Mouse (Mus musculus) forebrain, embryonic 11.5 days (tissue): ENCODE measurements around the gene Pcgf3. TPM values are rescaled to one million over a fixed set of nuclear protein-coding genes. Genes with fewer than 3 reads are reported as not detected.
A peak's percentile ranks its signal among the peaks of the same experiment; 100 is the strongest.

Source experiments
- ATAC-seq: fragments of 200-750 bp; cut with Nextera tagmentation; replicated peaks from 2 replicates; pipeline ENCODE4 v1.8.0; 2017; ENCODE audit warnings: moderate TSS enrichment; ENCODE audit not compliant: low FRiP score
- DNase-seq: peaks from one replicate; pipeline ENCODE4 v3.0.0-alpha.2; 2017; ENCODE audit warnings: low spot score
- H3K27ac ChIP-seq: fragments of 300-500 bp; sonication (generic); 2 replicates; pipeline ENCODE4 v1.5.1; 2014; ENCODE audit warnings: low read depth, low read length
- H3K27me3 ChIP-seq: fragments of 300-500 bp; sonication (generic); 2 replicates; pipeline ENCODE4 v1.6.1; 2014; ENCODE audit warnings: mild to moderate bottlenecking, low read length, mixed read lengths; ENCODE audit not compliant: control insufficient read depth, insufficient read depth
- H3K36me3 ChIP-seq: fragments of 300-500 bp; sonication (generic); 2 replicates; pipeline ENCODE4 v1.6.1; 2014; ENCODE audit warnings: mild to moderate bottlenecking, low read length, moderate library complexity, mixed read lengths; ENCODE audit not compliant: control insufficient read depth, insufficient read depth
- H3K4me1 ChIP-seq: fragments of 300-500 bp; sonication (generic); replicated peaks from 2 replicates; pipeline ENCODE4 v1.6.1; 2014; ENCODE audit warnings: low read length, mixed read lengths; ENCODE audit not compliant: control insufficient read depth, insufficient read depth
- H3K4me2 ChIP-seq: fragments of 300-500 bp; sonication (generic); 2 replicates; pipeline ENCODE4 v1.6.1; 2014; ENCODE audit warnings: low read depth, mild to moderate bottlenecking, low read length, moderate library complexity, mixed read lengths; ENCODE audit not compliant: severe bottlenecking
- H3K4me3 ChIP-seq: fragments of 300-500 bp; sonication (generic); 2 replicates; pipeline ENCODE4 v1.5.1; 2014; ENCODE audit warnings: low read depth, low read length
- H3K9ac ChIP-seq: fragments of 300-500 bp; sonication (generic); 2 replicates; pipeline ENCODE4 v1.6.1; 2014; ENCODE audit warnings: low read length
- H3K9me3 ChIP-seq: fragments of 300-500 bp; sonication (generic); 2 replicates; pipeline ENCODE4 v1.6.1; 2016; ENCODE audit warnings: low read length, mixed read lengths; ENCODE audit not compliant: control insufficient read depth
- WGBS: fragments of 180-500 bp; shearing (Covaris S2); extraction: QIAGEN DNeasy Blood & Tissue Kit; methylation state at CpG from one replicate; pipeline ENCODE4 v1.1.7; 2014; 5-methylcytosine and 5-hydroxymethylcytosine counted together
- polyA plus RNA-seq: library from polyadenylated mRNA; unstranded; fragments of >200 nt; fragmentation: Nextera tagmentation; extraction: Ambion mirVana; gene quantifications from 2 replicates; pipeline ENCODE4 v1.2.1, GENCODE M21; 2014

Gene Pcgf3
- 30.4 and 32.9 TPM in 2 replicates for polyA plus RNA-seq

DNA sequence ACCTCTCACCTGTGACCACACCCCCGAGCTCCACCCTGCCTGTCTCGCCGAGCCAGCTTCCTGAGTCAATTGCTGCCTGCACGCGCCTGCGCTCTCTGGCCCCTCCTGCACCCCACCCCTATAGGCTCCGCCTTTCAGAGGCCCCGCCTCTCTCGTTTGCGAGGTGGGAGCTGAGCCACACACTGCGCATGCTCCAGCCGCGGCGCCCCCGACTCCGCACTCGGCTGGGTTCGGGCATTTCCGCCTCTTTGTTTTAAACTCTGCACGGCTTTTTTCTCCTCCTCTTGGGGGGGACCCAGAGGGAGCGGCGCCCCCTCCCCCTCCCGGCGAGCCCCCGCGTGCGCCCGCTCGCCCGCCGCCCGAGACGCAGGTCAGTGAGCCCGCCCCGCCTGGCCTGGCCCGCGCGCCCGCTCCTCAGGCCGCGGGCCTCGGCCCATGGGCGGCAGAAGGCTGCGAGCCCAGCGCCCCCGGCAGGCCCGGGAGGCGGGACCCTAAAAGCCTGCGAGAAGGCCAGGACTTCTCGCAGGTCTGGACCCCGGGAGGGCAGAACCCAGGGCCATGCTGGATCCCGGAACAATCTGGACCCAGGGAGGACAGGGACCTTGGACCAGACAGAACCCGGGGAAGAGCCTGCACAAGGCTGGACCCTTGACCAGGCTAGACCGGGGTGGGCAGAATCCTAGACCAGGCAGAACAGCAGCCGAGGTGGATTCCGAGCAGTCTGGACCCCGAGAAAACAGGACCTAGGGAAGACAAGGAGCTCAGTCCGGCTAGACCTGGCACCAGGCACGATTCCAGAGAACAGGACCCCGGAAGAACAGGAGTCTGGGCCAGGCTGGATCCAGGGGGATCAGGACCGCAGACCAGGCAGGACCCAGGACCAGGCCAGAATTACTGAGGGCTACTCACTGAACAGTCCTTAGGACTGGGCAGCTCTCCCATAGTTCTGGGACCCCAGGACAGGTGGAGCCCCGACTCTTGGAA lies at the start of gene Pcgf3:
Pcgf3 (plus strand) TSS at position 151 of the 984 bp plus-strand sequence.
- Histone ChIP-seq H3K4me1 (peaks cover 10% of the 10 kb centered on the region), H3K36me3 (no peaks in the 10 kb centered on the region), H3K9ac (peak within 1 kb of the TSS; percentile 99), H3K4me2 (peak within 1 kb of the TSS; percentile 96), H3K9me3 (no peaks in the 10 kb centered on the region), H3K4me3 (peak within 1 kb of the TSS; percentile 90), H3K27ac (peak within 1 kb of the TSS; percentile 84), H3K27me3 (no peaks in the 10 kb centered on the region)
- DNase-seq, result peak; percentile 98
- WGBS, result 1% methylated on average over 62 of the region's 62 CpGs
- peak; percentile 98 for ATAC-seq

DNA sequence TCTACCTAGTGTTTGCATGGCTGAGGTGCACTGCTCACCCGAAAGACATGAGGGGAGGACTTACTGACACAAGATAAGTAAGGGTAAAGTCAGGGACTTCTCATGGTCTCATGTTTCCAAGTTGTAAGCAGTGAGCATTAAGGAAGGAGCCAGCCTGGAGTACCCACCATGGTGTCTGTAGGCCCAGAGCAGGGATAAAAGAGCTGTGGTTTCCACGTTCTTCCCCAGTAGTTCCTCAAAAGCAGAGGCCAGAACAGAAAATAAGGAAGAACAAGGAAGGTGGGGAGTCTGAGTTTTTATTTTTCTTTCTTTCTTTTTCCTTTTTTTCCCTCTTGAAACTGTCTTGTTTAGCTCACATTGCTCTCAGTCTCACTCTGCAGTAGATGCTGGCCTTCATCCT lies 46.3 kb upstream of the Pcgf3 start:
- no peak for ATAC-seq
- Histone ChIP-seq H3K4me1 (no peaks in the 10 kb centered on the region), H3K9ac (no peak overlapping the region), H3K4me2 (no peak overlapping the region), H3K27me3 (no peaks in the 10 kb centered on the region), H3K9me3 (no peaks in the 10 kb centered on the region), H3K4me3 (no peak overlapping the region), H3K36me3 (no peaks in the 10 kb centered on the region), H3K27ac (no peak overlapping the region)
- DNase-seq, result no peak
- WGBS, result 69% methylated on average over 2 of the region's 2 CpGs

DNA sequence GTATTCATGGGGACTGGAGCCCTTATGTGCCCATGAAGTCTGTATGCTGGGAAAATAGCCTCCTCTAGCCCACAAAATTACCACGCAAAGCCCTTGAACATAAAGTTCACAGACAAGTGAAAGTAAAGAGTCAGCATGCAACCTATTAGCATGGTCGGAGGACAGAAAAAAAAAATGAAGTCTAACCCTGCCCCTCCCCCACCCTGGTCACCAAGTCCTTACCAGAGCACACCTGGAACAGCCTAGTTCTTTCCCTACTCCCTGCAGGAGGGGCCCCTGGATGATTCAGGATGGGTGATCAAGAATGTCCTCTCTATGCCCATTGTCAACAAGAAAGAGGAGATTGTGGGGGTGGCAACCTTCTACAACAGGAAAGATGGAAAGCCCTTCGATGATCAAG lies 38.3 kb upstream of the Pcgf3 start:
- DNase-seq (no peak), ATAC-seq (no peak)
- no peaks in the 10 kb centered on the region for H3K9me3 ChIP-seq
- no peaks in the 10 kb centered on the region for H3K36me3 ChIP-seq
- no peak overlapping the region for H3K4me3 ChIP-seq
- 75% methylated on average over 3 of the region's 3 CpGs for WGBS
- H3K9ac ChIP-seq, result no peak overlapping the region
- H3K4me2 ChIP-seq, result no peak overlapping the region
- no peak overlapping the region for H3K27ac ChIP-seq
- no peaks in the 10 kb centered on the region for H3K4me1 ChIP-seq
- H3K27me3 ChIP-seq, result no peaks in the 10 kb centered on the region

DNA sequence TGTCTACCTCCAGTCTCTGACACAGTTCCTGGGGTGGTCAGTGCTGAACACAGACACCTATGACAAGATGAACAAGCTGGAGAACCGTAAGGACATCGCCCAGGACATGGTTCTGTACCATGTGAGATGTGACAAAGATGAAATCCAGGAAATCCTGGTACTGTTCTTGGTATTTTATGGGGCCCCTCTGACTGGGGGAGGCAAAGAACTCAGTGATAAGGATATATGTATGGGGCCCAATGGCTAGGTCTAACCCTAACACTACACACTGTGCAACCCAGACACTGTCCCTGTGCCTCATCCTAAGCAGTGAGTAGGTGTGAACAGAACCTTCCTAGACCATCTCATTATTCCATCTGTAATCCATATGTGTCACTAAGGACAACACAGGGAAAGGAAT lies 37.6 kb upstream of the Pcgf3 start:
- Histone ChIP-seq H3K27ac (no peak overlapping the region), H3K9me3 (no peaks in the 10 kb centered on the region), H3K4me2 (no peak overlapping the region), H3K27me3 (no peaks in the 10 kb centered on the region), H3K9ac (no peak overlapping the region), H3K36me3 (no peaks in the 10 kb centered on the region), H3K4me1 (no peaks in the 10 kb centered on the region), H3K4me3 (no peak overlapping the region)
- ATAC-seq (no peak), DNase-seq (no peak)
- WGBS, result 85% methylated on average over 2 of the region's 2 CpGs

DNA sequence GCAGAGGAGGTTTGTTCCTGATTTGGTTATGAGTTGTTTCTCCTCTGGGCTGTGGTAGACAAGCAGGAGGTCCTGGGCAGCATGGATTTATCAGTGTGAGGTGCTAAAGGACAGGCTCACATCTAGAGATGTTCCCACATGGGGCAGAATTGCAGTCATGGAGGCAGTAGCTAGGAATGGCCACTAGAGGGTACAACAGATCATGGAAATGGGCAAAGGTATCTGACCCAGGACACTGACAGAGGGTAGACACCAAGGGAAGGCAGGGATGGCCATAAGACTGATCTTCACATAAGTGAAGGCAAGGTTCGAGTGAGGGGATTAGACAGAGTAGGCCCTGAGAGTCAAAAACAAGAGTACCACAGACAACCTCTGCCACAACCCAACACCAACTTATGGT lies 33.8 kb upstream of the Pcgf3 start:
- H3K4me2 ChIP-seq, result no peak overlapping the region
- ATAC-seq (peak; percentile 59; the same call in 1 of the 2 replicates), DNase-seq (no peak)
- H3K4me3 ChIP-seq, result no peak overlapping the region
- H3K9ac ChIP-seq, result no peak overlapping the region
- WGBS, result 76% methylated on average over 1 of the region's 1 CpGs
- H3K36me3 ChIP-seq, result no peaks in the 10 kb centered on the region
- H3K27ac ChIP-seq, result no peak overlapping the region
- H3K27me3 ChIP-seq, result no peaks in the 10 kb centered on the region
- no peaks in the 10 kb centered on the region for H3K9me3 ChIP-seq
- no peaks in the 10 kb centered on the region for H3K4me1 ChIP-seq

DNA sequence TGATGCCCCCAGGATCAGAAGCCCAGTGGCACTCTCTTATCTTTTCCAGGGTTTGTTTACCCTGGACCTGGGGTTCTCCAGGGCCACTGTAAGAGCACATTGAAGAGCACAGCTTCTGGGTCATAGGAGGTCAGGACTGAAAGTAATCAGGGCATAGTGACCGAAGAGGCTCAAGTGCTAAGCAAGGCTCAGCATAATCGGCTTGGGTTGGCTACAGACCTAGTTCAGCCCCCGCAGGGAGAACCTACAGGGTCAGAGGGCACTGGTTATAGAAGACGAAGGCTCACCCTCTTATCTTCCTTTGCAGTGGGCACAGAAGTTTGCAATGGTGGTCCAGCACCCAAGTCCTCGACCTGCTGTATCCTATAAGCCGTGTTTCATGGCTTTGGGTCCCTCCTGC lies 29.8 kb upstream of the Pcgf3 start:
- Histone ChIP-seq H3K4me2 (no peak overlapping the region), H3K9ac (no peak overlapping the region), H3K9me3 (no peaks in the 10 kb centered on the region), H3K4me3 (no peak overlapping the region), H3K27me3 (no peaks in the 10 kb centered on the region), H3K36me3 (no peaks in the 10 kb centered on the region), H3K4me1 (peaks cover 5% of the 10 kb centered on the region; the same call in 1 of the 2 replicates), H3K27ac (no peak overlapping the region)
- WGBS, result 91% methylated on average over 6 of the region's 6 CpGs
- no peak for DNase-seq
- ATAC-seq, result no peak

DNA sequence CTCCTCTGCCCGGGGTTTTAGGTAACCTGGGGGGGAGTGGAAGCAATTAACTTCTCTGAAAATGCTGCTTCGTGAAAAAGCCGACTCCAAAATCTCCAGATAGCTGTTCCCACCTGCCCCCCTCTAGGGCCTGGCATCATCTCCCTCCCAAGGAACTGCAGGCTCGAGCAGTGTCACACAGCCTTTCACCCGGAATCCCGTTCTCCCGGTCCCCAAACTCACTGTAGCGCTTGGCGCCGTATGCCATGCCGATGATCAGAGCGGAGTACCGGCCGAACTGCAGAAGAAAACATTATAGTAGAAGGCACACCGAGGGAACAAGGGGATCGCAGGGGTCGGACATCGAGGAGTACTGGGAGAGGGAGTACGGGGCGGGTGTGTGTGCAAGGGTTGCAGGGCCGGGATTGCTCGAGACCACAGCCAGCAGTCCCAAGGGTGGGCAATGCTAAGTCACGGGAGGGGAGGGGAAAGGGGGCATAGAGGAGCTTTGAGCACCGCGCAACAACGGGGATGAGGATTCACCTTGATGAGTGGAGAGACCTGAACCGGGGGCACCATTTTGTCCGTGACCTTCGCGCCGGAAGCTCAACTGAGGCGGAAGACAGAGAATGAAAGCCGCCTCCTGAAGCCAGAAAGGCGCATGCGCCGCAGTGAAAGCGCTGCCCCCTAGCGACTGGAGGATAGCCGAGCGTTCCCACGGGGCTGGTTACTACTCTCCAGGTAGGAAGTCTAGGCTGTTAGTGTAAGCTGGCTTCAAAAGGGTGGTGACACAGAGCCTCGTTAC lies 27.0 kb upstream of the Pcgf3 start, which contains the start of gene Atp5k:
Atp5k (minus strand) TSS at position 645 of the 784 bp plus-strand sequence.
- Histone ChIP-seq H3K4me3 (peak within 1 kb of the TSS; percentile 91), H3K4me1 (peaks cover 5% of the 10 kb centered on the region; the same call in 1 of the 2 replicates), H3K4me2 (peak within 1 kb of the TSS; percentile 83), H3K36me3 (no peaks in the 10 kb centered on the region), H3K9ac (peak within 1 kb of the TSS; percentile 88), H3K27me3 (no peaks in the 10 kb centered on the region), H3K9me3 (no peaks in the 10 kb centered on the region), H3K27ac (no peak within 1 kb of the TSS)
- WGBS, result 2% methylated on average over 42 of the region's 42 CpGs
- peak; percentile 96 for DNase-seq
- ATAC-seq, result peak; percentile 87

DNA sequence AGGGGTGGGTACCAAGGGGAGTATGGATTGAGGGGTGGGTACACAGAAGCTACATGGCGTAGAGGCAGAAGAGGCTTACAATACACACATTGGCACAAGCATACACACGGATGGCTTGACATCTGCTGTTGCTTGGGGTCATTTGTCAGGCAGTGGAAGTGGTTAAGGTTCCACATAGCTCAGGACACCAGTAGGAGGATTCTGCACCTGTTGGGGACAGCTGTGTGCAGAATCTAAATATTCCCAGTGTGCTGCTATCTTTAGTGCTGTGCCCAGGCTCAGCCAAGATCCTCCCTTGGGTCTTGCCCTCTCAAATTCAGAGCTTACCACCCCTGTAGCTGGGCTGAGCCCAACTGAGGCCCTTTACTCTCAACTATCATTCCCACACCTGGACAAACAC lies 24.9 kb upstream of the Pcgf3 start:
- WGBS, result 72% methylated on average over 2 of the region's 2 CpGs

More for the DNA sequence above, 24.9 kb upstream of the Pcgf3 start:
- H3K9ac ChIP-seq, result no peak overlapping the region
- ATAC-seq (no peak), DNase-seq (no peak)
- no peak overlapping the region for H3K4me3 ChIP-seq
- no peaks in the 10 kb centered on the region for H3K36me3 ChIP-seq
- no peaks in the 10 kb centered on the region for H3K9me3 ChIP-seq
- no peaks in the 10 kb centered on the region for H3K27me3 ChIP-seq
- no peak overlapping the region for H3K4me2 ChIP-seq
- no peak overlapping the region for H3K27ac ChIP-seq
- peaks cover 5% of the 10 kb centered on the region; the same call in 1 of the 2 replicates for H3K4me1 ChIP-seq
